Mouse (Mus musculus): ENCODE results near the gene Cd164. TPM values are rescaled to one million over a fixed set of nuclear protein-coding genes. Genes with fewer than 3 reads are reported as not detected.
A peak's percentile ranks its signal among the peaks of the same experiment; 100 is the strongest.

Gene Cd164
- polyA plus RNA-seq, 1 experiment = not detected

GRCm38 (mm10) chr10:41518508-41518980 is 670 bp upstream of the Cd164 start:
- Histone ChIP-seq H3K4me3 (ENCODE audit: insufficient read depth, low read depth, low read length) (peak overlapping the region; percentile 84), H3K27ac (ENCODE audit: insufficient read depth, low read depth, low read length) (peak overlapping the region; percentile 87)
- WGBS = under 1% methylated on average over 23 of the region's 23 CpGs

GRCm38 (mm10) chr10:41519640-41520409 is 611 bp downstream of the Cd164 start:
- H3K27ac ChIP-seq (ENCODE audit: insufficient read depth, low read depth, low read length) = peak overlapping the region; percentile 72
- H3K4me1 ChIP-seq (ENCODE audit: control insufficient read depth, insufficient read depth, low read length) = 0 out of 2 replicates have a peak, but pooled peaks cover 2% of the 10 kb centered on the region
- H3K4me3 ChIP-seq (ENCODE audit: insufficient read depth, low read depth, low read length) = peak overlapping the region; percentile 84
- TF ChIP-seq CTCF (IDR thresholded peaks at IDR 0.05; ENCODE audit: insufficient read depth, low read depth, low read length) (no peak), POLR2A (IDR thresholded peaks at IDR 0.05; ENCODE audit: insufficient read depth, low read depth, low read length) (no peak)
- WGBS = under 1% methylated on average over 65 of the region's 65 CpGs

More at GRCm38 (mm10) chr10:41518508-41518980, 670 bp upstream of the Cd164 start:
- 0 out of 2 replicates have a peak, but pooled peaks cover 2% of the 10 kb centered on the region for H3K4me1 ChIP-seq (ENCODE audit: control insufficient read depth, insufficient read depth, low read length)
- no peak; the same call in 1 of the 2 replicates for TF ChIP-seq CTCF (IDR thresholded peaks at IDR 0.05; ENCODE audit: insufficient read depth, low read depth, low read length)
- no peak for TF ChIP-seq POLR2A (IDR thresholded peaks at IDR 0.05; ENCODE audit: insufficient read depth, low read depth, low read length)

- TF ChIP-seq CTCF (IDR thresholded peaks at IDR 0.05; ENCODE audit: insufficient read depth, low read depth, low read length) (no peak), POLR2A (IDR thresholded peaks at IDR 0.05; ENCODE audit: insufficient read depth, low read depth, low read length) (no peak)
- WGBS = 3% methylated on average over 5 of the region's 5 CpGs
- no peak overlapping the region for H3K4me3 ChIP-seq (ENCODE audit: insufficient read depth, low read depth, low read length)
- H3K27ac ChIP-seq (ENCODE audit: insufficient read depth, low read depth, low read length) = no peak overlapping the region
- H3K4me1 ChIP-seq (ENCODE audit: control insufficient read depth, insufficient read depth, low read length) = 0 out of 2 replicates have a peak, but pooled peaks cover 2% of the 10 kb centered on the region
Measured at GRCm38 (mm10) chr10:41520410-41520673, 1.1 kb downstream of the Cd164 start.

DNA sequence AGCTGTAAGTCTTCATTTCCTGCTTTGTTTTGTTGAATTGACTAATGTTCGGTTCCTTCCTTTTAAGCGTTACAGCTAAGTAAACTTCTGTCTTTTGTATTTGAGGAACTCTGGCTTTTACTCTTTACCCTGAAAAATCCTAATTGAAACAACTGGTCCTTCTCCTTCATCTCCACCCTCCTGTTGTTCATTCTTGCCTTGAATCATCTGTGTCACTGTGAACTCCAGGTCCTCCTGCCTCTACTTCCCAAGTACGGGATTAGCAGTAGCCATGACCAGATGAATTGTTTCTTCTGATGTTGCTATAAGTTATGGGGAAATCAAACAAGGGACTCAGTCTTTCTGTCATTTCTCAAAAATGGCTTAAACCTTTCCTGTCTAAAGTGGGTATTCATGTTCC is 4.2 kb downstream of the Cd164 start:
- WGBS = 72% methylated on average over 3 of the region's 3 CpGs
- TF ChIP-seq POLR2A (IDR thresholded peaks at IDR 0.05; ENCODE audit: insufficient read depth, low read depth, low read length) (no peak), CTCF (IDR thresholded peaks at IDR 0.05; ENCODE audit: insufficient read depth, low read depth, low read length) (no peak)
- no peak overlapping the region for H3K4me3 ChIP-seq (ENCODE audit: insufficient read depth, low read depth, low read length)
- H3K27ac ChIP-seq (ENCODE audit: insufficient read depth, low read depth, low read length) = no peak overlapping the region
- H3K4me1 ChIP-seq (ENCODE audit: control insufficient read depth, insufficient read depth, low read length) = 0 out of 2 replicates have a peak, but pooled peaks cover 2% of the 10 kb centered on the region

- H3K4me1 ChIP-seq (ENCODE audit: control insufficient read depth, insufficient read depth, low read length) = 0 out of 2 replicates have a peak, but pooled peaks cover 2% of the 10 kb centered on the region
- H3K27ac ChIP-seq (ENCODE audit: insufficient read depth, low read depth, low read length) = no peak overlapping the region
- H3K4me3 ChIP-seq (ENCODE audit: insufficient read depth, low read depth, low read length) = no peak overlapping the region
- WGBS = 53% methylated on average over 1 of the region's 1 CpGs
- TF ChIP-seq CTCF (IDR thresholded peaks at IDR 0.05; ENCODE audit: insufficient read depth, low read depth, low read length) (no peak), POLR2A (IDR thresholded peaks at IDR 0.05; ENCODE audit: insufficient read depth, low read depth, low read length) (no peak)
Measured at GRCm38 (mm10) chr10:41525696-41526095, 6.5 kb downstream of the Cd164 start.

DNA sequence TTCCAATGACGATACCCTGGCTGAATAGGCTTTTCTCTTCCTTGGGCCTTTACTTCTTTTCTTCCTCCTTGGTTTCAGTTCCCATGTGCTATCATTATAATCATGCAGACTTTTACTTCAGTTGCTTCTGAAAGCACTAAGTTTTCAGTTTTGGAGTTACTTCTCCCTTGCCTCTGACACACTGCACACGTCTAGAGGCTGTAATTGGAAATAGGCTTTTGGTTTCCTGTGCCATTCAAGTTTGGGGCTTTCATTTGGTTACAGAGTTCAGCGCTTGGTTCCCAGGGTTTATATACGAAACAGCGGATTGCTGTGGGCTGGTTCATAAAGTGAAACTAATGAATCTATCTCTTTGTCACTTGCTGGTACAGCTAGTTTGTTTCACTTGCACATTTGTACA is 10.8 kb downstream of the Cd164 start:
- Histone ChIP-seq H3K4me3 (ENCODE audit: insufficient read depth, low read depth, low read length) (no peak overlapping the region), H3K27ac (ENCODE audit: insufficient read depth, low read depth, low read length) (no peak overlapping the region), H3K4me1 (ENCODE audit: control insufficient read depth, insufficient read depth, low read length) (no peaks in the 10 kb centered on the region)
- TF ChIP-seq POLR2A (IDR thresholded peaks at IDR 0.05; ENCODE audit: insufficient read depth, low read depth, low read length) (no peak), CTCF (IDR thresholded peaks at IDR 0.05; ENCODE audit: insufficient read depth, low read depth, low read length) (no peak)
- 82% methylated on average over 5 of the region's 5 CpGs for WGBS

- no peak overlapping the region for H3K27ac ChIP-seq (ENCODE audit: insufficient read depth, low read depth, low read length)
- TF ChIP-seq CTCF (IDR thresholded peaks at IDR 0.05; ENCODE audit: insufficient read depth, low read depth, low read length) (no peak), POLR2A (IDR thresholded peaks at IDR 0.05; ENCODE audit: insufficient read depth, low read depth, low read length) (no peak)
- 88% methylated on average over 2 of the region's 2 CpGs for WGBS
- H3K4me3 ChIP-seq (ENCODE audit: insufficient read depth, low read depth, low read length) = no peak overlapping the region
- H3K4me1 ChIP-seq (ENCODE audit: control insufficient read depth, insufficient read depth, low read length) = no peaks in the 10 kb centered on the region
Measured at GRCm38 (mm10) chr10:41535991-41536390, 16.8 kb downstream of the Cd164 start.

- Histone ChIP-seq H3K4me1 (ENCODE audit: control insufficient read depth, insufficient read depth, low read length) (no peaks in the 10 kb centered on the region), H3K27ac (ENCODE audit: insufficient read depth, low read depth, low read length) (no peak overlapping the region), H3K4me3 (ENCODE audit: insufficient read depth, low read depth, low read length) (no peak overlapping the region)
- no peak for TF ChIP-seq CTCF (IDR thresholded peaks at IDR 0.05; ENCODE audit: insufficient read depth, low read depth, low read length)
- no peak for TF ChIP-seq POLR2A (IDR thresholded peaks at IDR 0.05; ENCODE audit: insufficient read depth, low read depth, low read length)
- 92% methylated on average over 1 of the region's 1 CpGs for WGBS
Measured at GRCm38 (mm10) chr10:41536714-41537113, 17.5 kb downstream of the Cd164 start.

GRCm38 (mm10) chr10:41537226-41537982 is 18.2 kb downstream of the Cd164 start:
- Histone ChIP-seq H3K4me3 (ENCODE audit: insufficient read depth, low read depth, low read length) (no peak overlapping the region), H3K27ac (ENCODE audit: insufficient read depth, low read depth, low read length) (no peak overlapping the region), H3K4me1 (ENCODE audit: control insufficient read depth, insufficient read depth, low read length) (no peaks in the 10 kb centered on the region)
- 53% methylated on average over 4 of the region's 4 CpGs for WGBS
- TF ChIP-seq CTCF (IDR thresholded peaks at IDR 0.05; ENCODE audit: insufficient read depth, low read depth, low read length) (no peak), POLR2A (IDR thresholded peaks at IDR 0.05; ENCODE audit: insufficient read depth, low read depth, low read length) (no peak)

All from olfactory bulb, adult 2 months (tissue).